Mouse (Mus musculus): ENCODE data around the gene Skint2.

The Skint2 gene

DNA sequence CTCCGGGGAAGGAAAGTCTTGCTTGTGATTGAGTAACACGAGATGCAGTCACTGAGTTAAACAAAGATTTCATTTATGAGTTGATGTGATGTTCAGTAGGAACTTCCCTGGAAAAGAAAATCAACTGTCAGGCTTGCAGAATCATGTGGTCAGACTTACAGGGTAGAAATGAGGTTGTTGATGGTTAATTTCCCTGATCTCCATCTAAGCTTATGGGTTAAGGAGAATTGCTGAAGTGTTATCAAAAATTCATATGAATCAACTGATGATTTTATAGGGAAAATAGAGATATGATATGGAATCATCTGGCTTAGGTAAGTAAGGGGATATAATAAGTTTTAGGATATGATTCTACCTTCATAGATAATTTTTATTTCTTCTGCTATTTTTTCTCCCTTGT, at the start of gene Skint2:
TSS of gene Skint2 (plus strand) at position 301 of the 400 bp plus-strand sequence.
- no peak for DNase-seq
